Mouse (Mus musculus): ENCODE measurements around the gene Olfr1440.

The Olfr1440 gene

GRCm38 (mm10) chr19:12386979-12387378, at the start of gene Olfr1440:
TSS of gene Olfr1440 (plus strand) at chr19:12387279.
- no peak for DNase-seq (ENCODE audit: low spot score in 2 of 2)

GRCm38 (mm10) chr19:12373004-12373403, 14.1 kb upstream of the Olfr1440 start:
- DNase-seq (ENCODE audit: low spot score in 2 of 2): no peak

GRCm38 (mm10) chr19:12374465-12375025, 12.5 kb upstream of the Olfr1440 start:
- peak; percentile 5 to 16 for DNase-seq (ENCODE audit: low spot score in 2 of 2)

- DNase-seq (ENCODE audit: low spot score in 2 of 2): peak in 1 of 2 experiments; percentile 22
These were observed 26.7 kb downstream of the Olfr1440 start for GRCm38 (mm10) chr19:12413737-12414136.

GRCm38 (mm10) chr19:12417361-12417760, 30.3 kb downstream of the Olfr1440 start, which contains the start of gene Olfr1441:
TSS of gene Olfr1441 (plus strand) at chr19:12417433.
- no peak for DNase-seq (ENCODE audit: low spot score in 2 of 2)

GRCm38 (mm10) chr19:12418312-12418711, 31.2 kb downstream of the Olfr1440 start:
- no peak for DNase-seq (ENCODE audit: low spot score in 2 of 2)

- no peak for DNase-seq (ENCODE audit: low spot score in 2 of 2)
These were observed 33.5 kb downstream of the Olfr1440 start for GRCm38 (mm10) chr19:12420555-12420954.

- DNase-seq (ENCODE audit: low spot score in 2 of 2): no peak
These were observed 34.6 kb downstream of the Olfr1440 start for GRCm38 (mm10) chr19:12421680-12422079.

GRCm38 (mm10) chr19:12427101-12427500, 40.0 kb downstream of the Olfr1440 start:
- DNase-seq (ENCODE audit: low spot score in 2 of 2): no peak

- DNase-seq (ENCODE audit: low spot score in 2 of 2): no peak
These were observed 40.5 kb downstream of the Olfr1440 start, which contains the start of gene Pfpl for GRCm38 (mm10) chr19:12427605-12428004. TSS of gene Pfpl (plus strand) at chr19:12427905.

- DNase-seq (ENCODE audit: low spot score in 2 of 2): no peak
These were observed 46.0 kb downstream of the Olfr1440 start for GRCm38 (mm10) chr19:12433033-12433432.

- DNase-seq (ENCODE audit: low spot score in 2 of 2): no peak
These were observed 47.9 kb downstream of the Olfr1440 start for GRCm38 (mm10) chr19:12435011-12435416.

GRCm38 (mm10) chr19:12435750-12436524, 48.9 kb downstream of the Olfr1440 start:
- DNase-seq (ENCODE audit: low spot score in 2 of 2): no peak

GRCm38 (mm10) chr19:12439581-12439980, 52.5 kb downstream of the Olfr1440 start:
- DNase-seq (ENCODE audit: low spot score in 2 of 2): no peak

- no peak for DNase-seq (ENCODE audit: low spot score in 2 of 2)
These were observed 53.1 kb downstream of the Olfr1440 start for GRCm38 (mm10) chr19:12440103-12440725.

- no peak for DNase-seq (ENCODE audit: low spot score in 2 of 2)
These were observed 55.5 kb downstream of the Olfr1440 start for GRCm38 (mm10) chr19:12442560-12442959.

- no peak for DNase-seq (ENCODE audit: low spot score in 2 of 2)
These were observed 57.9 kb downstream of the Olfr1440 start for GRCm38 (mm10) chr19:12445014-12445413.

Measured in right cerebral cortex, postnatal 36 days (tissue).